Mouse (Mus musculus) heart, postnatal 0 days (tissue): ENCODE measurements around the gene Dmac1. TPM values are rescaled to one million over a fixed set of nuclear protein-coding genes. Genes with fewer than 3 reads are reported as not detected.
"Not testable (repeated sequence)": the region's sequence is repeated elsewhere in the genome, so short reads cannot be mapped to it uniquely, and the experiment has no call there.

Experiments used
- ATAC-seq: fragments of 200-750 bp; cut with Nextera tagmentation; 2 replicates; pipeline ENCODE4 v1.8.0; 2017; ENCODE audit warnings: low read depth, moderate number of reproducible peaks, moderate library complexity; ENCODE audit not compliant: insufficient read depth
- DNase-seq: peaks from one replicate; pipeline ENCODE4 v3.0.0-alpha.2; 2016; ENCODE audit warnings: low spot score
- H3K27ac ChIP-seq: fragments of 300-500 bp; sonication (generic); 2 replicates; pipeline ENCODE4 v1.5.1; 2014; ENCODE audit warnings: low read depth, mild to moderate bottlenecking
- H3K27me3 ChIP-seq: fragments of 300-500 bp; sonication (generic); 2 replicates; pipeline ENCODE4 v1.6.1; 2014; ENCODE audit warnings: low read length, mixed read lengths; ENCODE audit not compliant: control insufficient read depth, insufficient read depth
- H3K36me3 ChIP-seq: fragments of 300-500 bp; sonication (generic); replicated peaks from 2 replicates; pipeline ENCODE4 v1.6.1; 2014; ENCODE audit warnings: low read length, mixed read lengths; ENCODE audit not compliant: control insufficient read depth, insufficient read depth
- H3K4me1 ChIP-seq: fragments of 300-500 bp; sonication (generic); 2 replicates; pipeline ENCODE4 v1.6.1; 2014; ENCODE audit warnings: antibody characterized with exemption; ENCODE audit not compliant: control insufficient read depth, insufficient read depth
- H3K4me2 ChIP-seq: fragments of 300-500 bp; sonication (generic); 2 replicates; pipeline ENCODE4 v1.6.1; 2014; ENCODE audit warnings: low read depth, mild to moderate bottlenecking, low read length, moderate library complexity
- H3K4me3 ChIP-seq: fragments of 300-500 bp; sonication (generic); 2 replicates; pipeline ENCODE4 v1.5.1; 2014; ENCODE audit warnings: low read depth, low read length
- H3K9ac ChIP-seq: fragments of 300-500 bp; sonication (generic); replicated peaks from 2 replicates; pipeline ENCODE4 v1.6.1; 2014; ENCODE audit warnings: low read depth, low read length, mixed read lengths
- H3K9me3 ChIP-seq: fragments of 300-500 bp; sonication (generic); replicated peaks from 2 replicates; pipeline ENCODE4 v1.6.1; 2016; ENCODE audit warnings: low read length; ENCODE audit not compliant: control insufficient read depth
- CTCF ChIP-seq: IDR thresholded peaks from 2 replicates; pipeline ENCODE4 v1.5.1; 2016; ENCODE audit warnings: antibody characterized with exemption, control low read depth, low read depth
- EP300 ChIP-seq: IDR thresholded peaks from 2 replicates; pipeline ENCODE4 v1.6.1; 2016; ENCODE audit warnings: antibody characterized with exemption, low read depth
- WGBS: fragments of 180-500 bp; shearing (Covaris S2); extraction: QIAGEN DNeasy Blood & Tissue Kit; methylation state at CpG from one replicate; pipeline ENCODE4 v1.1.7; 2014; 5-methylcytosine and 5-hydroxymethylcytosine counted together
- polyA plus RNA-seq: library from polyadenylated mRNA; unstranded; fragments of >200 nt; fragmentation: Nextera tagmentation; extraction: Ambion mirVana; gene quantifications from 2 replicates; pipeline ENCODE4 v1.2.1, GENCODE M21; 2015
- total RNA-seq: library from RNA; depleted of rRNA; stranded (reverse); fragments of >200 nt; gene quantifications from 2 replicates; pipeline ENCODE4 v1.2.3, GENCODE M21; 2014; ENCODE audit warnings: low replicate concordance

Gene Dmac1
- total and polyA plus RNA-seq, 2 experiments from 2014 or later: 96.4 to 123 TPM

DNA sequence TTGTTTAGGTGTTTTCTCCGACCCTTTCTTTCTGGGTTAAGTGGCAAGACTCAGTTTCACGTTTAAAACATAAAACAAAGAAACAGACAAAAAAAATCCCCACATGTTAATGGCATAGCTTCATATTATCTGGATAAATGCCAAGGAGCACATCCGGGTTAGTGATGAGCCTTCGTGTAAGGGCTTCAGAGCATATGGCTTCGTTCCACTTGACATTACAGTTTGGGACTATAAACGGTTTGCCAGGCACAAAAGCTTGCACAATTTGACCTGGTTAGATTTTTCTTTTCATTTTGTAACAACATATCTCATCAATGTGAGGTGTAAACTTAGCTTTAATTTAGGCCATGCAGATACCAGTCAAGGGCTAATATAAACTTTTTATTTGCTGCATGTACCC, 17.9 kb downstream of the Dmac1 start:
- no peak for ATAC-seq
- no peaks in the 10 kb centered on the region for H3K36me3 ChIP-seq
- H3K4me1 ChIP-seq: 0 out of 2 replicates have a peak, but pooled peaks cover 7% of the 10 kb centered on the region
- TF ChIP-seq EP300 (no peak), CTCF (no peak)
- H3K4me2 ChIP-seq: no peak overlapping the region
- DNase-seq: no peak
- WGBS: 52% methylated on average over 6 of the region's 6 CpGs
- no peaks in the 10 kb centered on the region for H3K9me3 ChIP-seq
- no peak overlapping the region for H3K27ac ChIP-seq
- no peak overlapping the region for H3K9ac ChIP-seq
- no peaks in the 10 kb centered on the region for H3K27me3 ChIP-seq
- H3K4me3 ChIP-seq: no peak overlapping the region

DNA sequence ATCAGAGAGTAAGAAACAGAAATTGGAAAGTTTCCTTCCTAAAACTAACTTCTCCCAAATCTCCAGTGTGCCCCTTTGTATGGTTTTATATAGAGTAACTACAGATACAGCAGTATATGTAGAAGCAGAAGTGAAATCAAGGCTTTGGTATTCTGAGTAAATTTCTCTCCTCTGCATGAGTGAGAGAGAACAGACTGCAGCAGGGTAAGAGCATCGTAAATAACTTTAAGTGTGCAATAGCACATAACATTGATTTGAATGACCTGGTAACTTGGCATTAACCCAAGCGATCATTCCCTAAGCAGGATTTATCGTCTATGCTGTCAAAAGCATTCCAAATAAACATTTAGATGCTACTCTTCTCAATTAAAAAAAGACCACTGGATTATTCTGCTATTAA, 18.7 kb downstream of the Dmac1 start:
- DNase-seq (no peak), ATAC-seq (no peak)
- H3K4me1 ChIP-seq: 0 out of 2 replicates have a peak, but pooled peaks cover 7% of the 10 kb centered on the region
- H3K9ac ChIP-seq: no peak overlapping the region
- no peaks in the 10 kb centered on the region for H3K27me3 ChIP-seq
- no peak overlapping the region for H3K4me2 ChIP-seq
- no peak for TF ChIP-seq CTCF
- no peak for TF ChIP-seq EP300
- H3K4me3 ChIP-seq: no peak overlapping the region
- 52% methylated on average over 3 of the region's 3 CpGs for WGBS
- no peaks in the 10 kb centered on the region for H3K36me3 ChIP-seq
- no peaks in the 10 kb centered on the region for H3K9me3 ChIP-seq
- no peak overlapping the region for H3K27ac ChIP-seq

DNA sequence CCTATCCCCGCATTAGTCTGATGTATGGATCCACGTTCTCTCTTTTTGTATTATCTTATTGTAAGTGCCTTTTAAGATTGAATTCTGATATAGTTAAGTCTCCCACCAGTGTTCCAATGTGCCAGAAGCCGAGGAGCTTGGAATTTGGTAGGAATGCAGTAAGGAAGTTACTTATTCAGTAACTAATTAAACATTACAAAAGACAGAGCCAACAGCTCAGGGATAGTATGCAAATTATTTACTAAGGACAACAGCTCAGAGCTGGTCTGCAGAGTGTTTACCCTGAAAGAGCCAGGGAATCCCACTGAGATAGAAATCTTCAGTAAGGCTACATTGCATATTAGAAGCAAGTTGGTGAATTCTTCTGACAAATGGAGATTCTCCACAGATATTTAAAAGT, 43.5 kb downstream of the Dmac1 start:
- H3K9me3 ChIP-seq, H3K27ac ChIP-seq, H3K4me2 ChIP-seq, H3K27me3 ChIP-seq, ATAC-seq, DNase-seq, H3K36me3 ChIP-seq, H3K9ac ChIP-seq, H3K4me1 ChIP-seq, H3K4me3 ChIP-seq: not testable (repeated sequence)
- WGBS: 54% methylated on average over 3 of the region's 3 CpGs
